Mouse (Mus musculus) heart, postnatal 4 days (tissue): ENCODE measurements around the gene Matn4. TPM values are rescaled to one million over a fixed set of nuclear protein-coding genes. Genes with fewer than 3 reads are reported as not detected.
A peak's percentile ranks its signal among the peaks of the same experiment; 100 is the strongest.
"Not testable (repeated sequence)": the region's sequence is repeated elsewhere in the genome, so short reads cannot be mapped to it uniquely, and the experiment has no call there.

Experiments
- DNase-seq: peaks from one replicate; pipeline ENCODE4 v3.0.0; 2021
- microRNA-seq, 2 experiments: library from miRNA; unstranded; fragments of <30 nt; microRNA quantifications; one replicate each; pipeline ENCODE4 v1.2.0; 2021 to 2022
- total RNA-seq, 2 experiments: library from RNA; stranded (reverse); gene quantifications; 2 replicates each; pipeline ENCODE4 v1.2.3; 2021

The Matn4 gene
- total RNA-seq, 2 experiments from 2014 or later, result 1.8 TPM

DNA sequence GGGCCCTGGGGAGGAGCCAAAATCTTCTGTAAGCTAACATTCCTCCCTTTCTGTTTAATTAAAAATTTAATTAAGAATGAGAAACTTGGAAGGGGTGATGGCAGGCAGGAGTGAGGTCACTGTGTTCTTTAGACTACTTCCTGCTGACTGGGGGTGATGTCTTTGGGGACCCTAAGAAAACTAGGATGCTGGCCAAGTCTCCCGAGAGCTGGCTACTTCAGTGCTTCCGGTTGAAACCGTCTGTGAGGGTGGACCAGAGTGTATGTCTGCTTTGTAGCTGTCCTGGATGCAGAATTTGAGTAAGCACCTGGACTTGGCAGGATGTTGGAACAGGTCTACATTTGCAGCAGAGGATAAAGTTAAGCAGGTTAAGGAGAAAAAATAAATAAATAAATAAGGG, 38.0 kb downstream of the Matn4 start:
- peak; percentile 15 for DNase-seq

DNA sequence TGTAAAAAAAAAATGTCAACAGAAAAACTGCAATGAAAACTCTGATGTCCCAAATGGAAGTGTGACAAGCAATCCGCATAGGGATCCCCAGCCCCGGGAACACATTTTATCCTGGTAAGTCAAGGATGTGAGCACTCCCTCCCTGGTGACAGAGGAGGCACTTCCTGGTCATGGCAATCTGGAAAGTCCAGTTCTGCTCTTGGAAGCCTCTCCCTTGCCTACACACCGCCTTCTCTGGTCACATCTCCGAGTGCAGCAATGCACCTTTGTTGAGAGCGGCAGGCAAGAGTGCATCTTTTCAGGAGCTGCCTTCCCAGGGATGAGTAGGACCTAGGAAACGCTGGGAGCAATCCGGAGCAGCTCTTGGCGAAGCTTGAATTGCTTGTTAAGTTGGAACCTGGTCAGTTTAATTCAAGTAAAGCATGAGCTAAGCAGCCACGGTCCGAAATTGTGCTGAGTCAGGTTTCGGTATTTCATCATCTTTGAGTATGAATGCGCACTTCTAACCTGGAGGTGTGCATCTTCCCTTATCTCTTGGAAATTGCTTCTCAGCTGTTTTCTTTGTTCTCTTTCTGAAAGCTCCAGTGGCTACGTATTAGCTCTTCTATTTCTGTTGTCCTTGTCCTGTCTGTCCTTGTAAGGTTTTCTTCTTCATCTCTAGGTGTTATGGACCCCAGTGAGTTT, 43.8 kb downstream of the Matn4 start:
- no peak for DNase-seq

DNA sequence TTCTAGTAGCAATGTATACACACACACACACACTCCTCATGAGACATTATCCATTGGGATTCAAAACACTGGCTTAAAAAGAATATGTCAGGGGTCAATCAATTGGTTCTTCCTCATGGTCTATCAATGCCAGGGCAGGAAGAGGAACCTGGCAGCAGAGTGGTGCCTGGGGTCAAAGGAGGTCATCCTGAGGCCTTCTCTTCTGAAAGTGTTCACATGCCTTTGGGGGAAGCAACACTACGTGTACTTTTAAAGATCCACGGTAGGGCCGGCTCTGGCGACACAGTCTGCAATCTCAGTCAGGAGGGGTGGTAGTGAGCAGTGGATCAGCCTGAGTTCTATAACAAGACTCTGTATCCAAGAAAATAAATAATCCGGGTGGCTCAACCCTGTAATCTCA, 45.3 kb downstream of the Matn4 start:
- no peak for DNase-seq

DNA sequence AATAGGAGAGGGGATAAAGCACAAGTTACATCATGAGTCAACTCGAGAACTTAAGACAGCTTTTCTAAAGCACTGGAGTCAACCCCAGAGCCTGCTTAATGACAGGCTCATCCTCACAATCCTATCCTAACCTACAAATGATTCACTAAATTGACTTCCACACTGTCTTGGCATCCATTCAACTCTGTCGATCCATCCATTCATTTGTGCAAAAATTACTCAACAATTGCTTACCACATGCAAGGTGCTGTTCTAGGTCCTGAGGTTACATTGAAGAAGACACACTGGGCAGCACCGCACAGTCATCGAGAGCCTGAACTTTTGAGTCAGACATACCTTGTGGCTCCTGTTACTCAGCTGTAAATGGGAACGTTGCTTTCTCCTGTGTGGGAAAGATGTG, 45.9 kb downstream of the Matn4 start:
- no peak for DNase-seq

DNA sequence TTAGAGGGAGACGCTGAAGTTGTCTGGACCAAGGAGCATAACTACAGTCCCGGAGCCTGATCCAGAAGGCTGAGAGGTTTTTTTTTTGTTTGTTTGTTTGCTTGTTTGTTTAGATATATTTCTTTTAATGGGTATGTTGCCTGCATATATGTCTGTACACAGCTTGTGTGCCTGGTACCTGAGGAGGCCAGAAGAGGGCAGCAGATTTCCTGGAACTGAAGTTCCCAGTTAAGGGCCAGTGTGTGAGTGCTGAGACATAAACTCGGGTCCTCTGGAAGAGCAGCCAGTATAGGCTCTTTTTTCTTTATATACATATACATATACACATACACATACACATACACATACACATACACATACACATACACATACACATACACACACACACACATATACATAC, 46.6 kb downstream of the Matn4 start:
- no peak for DNase-seq

DNA sequence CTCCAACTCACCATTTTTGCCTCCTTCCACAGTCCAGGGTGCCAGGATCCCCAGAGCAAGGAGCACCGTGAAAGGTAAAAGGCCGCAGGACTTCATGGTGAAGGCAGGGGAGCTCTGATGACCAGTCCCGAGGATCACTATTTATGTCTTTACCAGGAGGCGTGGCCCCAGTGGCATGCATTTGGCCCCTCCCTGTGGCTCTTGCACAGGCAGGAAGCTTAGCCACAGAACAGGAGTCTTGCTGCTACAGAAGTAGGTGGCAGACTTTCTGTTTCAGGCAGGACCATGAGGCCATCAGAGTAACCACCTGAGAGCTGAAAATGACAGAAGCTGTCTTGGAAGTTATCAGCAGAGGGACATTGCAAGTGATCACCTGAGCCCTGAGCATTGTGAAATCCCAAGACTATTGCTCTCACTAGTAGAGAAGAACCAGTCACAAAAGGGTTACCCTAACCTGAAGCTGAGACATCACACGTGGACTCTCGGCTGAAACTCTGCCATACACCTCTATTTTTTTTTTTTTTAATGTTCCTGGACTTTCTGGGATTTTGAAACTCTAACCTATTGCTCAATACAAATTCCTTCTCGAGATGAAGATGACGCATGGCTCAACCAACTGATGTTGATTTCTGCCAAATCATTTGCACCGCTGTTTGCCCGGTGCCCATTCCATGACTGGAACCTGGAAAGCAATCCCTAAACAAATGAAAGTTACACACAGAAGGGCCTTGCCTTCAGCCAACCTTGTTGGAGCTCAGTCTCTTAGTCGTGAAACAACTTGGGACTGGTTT, 48.6 kb downstream of the Matn4 start:
- no peak for DNase-seq

DNA sequence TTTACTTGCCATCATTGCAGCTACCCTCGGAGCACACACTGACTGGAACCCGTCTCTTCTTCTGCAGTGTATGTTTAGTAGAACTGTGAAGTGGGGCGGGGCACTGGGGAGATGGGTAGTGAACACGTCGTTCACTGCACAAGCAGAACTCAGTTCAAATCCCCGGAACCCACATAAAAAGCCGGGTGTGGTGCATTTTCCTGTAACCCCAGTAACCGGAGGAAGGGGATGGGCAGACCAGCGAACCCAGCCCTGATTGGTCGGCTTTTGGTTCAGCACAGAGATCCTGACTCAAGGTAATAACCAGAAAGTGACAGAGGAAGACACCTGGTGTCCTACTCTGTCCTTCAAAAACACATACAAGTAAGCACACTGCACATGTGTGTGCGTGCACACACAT, 51.6 kb downstream of the Matn4 start:
- DNase-seq, result no peak

DNA sequence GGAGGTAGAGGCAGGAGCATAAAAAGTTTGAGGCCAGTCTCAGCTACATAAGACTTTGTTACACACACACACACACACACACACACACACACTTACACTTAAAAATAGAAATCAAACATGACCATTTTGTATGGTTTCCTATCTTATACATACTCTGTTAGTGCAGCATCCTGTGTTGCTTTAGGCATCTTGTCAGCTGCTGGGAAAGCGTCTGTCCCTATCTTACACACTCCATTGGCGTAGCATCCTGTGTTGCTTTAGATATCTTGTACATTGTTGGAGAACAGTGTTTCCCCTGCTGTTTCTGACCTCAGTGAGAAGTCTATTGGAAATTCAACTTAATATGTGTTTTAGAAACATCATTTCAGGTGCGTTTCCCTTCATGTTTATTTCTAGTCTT, 52.3 kb downstream of the Matn4 start:
- DNase-seq, result no peak

DNA sequence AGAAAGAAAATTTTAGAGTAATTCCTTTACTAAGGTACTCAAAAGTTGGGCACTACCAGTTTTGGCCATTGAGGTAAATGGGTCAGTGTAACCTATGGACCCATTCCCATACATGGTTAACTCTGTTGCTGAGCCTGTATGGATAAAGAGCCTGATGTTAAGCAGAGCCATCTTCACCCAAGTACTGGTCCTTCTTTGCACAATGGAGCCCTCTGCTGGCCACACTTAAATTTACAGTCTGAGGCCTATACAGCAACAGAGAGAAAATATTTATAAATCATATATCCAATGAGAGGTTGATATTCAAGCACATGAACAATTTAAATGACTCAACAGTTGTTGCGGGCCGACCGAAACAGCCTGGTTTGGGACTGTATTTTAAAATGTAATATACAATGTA, 56.0 kb downstream of the Matn4 start:
- DNase-seq, result peak; percentile 62

DNA sequence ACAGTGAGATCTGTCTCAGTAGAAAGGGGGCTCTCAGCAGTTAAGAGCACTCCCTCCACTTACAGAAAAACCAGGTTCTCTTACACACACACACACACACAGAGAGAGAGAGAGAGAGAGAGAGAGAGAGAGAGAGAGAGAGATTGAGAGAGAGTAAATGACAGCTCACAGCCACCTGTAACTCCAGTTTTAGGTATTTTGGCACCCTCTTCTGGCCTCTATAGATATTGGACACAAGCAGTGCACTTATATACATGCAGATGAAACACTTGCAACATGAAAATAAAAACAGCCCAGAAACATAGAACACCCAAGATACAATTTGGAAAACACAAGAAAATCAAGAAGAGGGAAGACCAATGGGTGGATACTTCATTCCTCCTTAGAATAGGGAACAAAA, 57.3 kb downstream of the Matn4 start:
- DNase-seq, result not testable (repeated sequence)

DNA sequence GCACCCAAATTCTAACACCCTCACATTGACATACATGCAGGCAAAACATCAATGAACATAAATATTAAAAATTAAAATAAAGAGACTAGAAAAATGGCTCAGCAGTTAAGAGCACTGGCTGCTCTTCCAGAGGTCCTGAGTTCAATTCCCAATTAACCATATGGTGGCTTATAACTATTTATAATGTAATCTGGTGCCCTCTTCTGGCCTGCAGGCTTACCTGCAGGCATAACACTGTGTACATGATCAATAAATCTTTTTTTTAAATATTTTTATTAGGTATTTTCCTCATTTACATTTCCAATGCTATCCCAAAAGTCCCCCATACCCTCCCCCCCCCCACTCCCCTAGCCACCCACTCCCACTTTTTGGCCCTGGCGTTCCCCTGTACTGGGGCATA, 61.2 kb downstream of the Matn4 start:
- not testable (repeated sequence) for DNase-seq

Small RNAs within 50 kb of the gene (microRNA-seq; reads per million reads assigned to microRNA genes)
- 0 reads per million in 2 experiments for gene Mir7678

Other genes starting within 250 kb of the Matn4 start
- under 1 TPM in 1 of 2 experiments, not detected in 1; 0.19 TPM for gene Kcns1, start 234.0 kb downstream of the Matn4 start, total RNA-seq
- not detected for gene Wfdc5, start 222.4 kb downstream of the Matn4 start, total RNA-seq
- not detected for gene Wfdc12, start 214.6 kb downstream of the Matn4 start, total RNA-seq
- not detected for gene Wfdc15a, start 205.0 kb downstream of the Matn4 start, total RNA-seq
- not detected for gene Wfdc15b, start 183.5 kb downstream of the Matn4 start, total RNA-seq
- not detected for gene Svs2, start 166.7 kb downstream of the Matn4 start, total RNA-seq
- gene Svs3b, start 148.5 kb downstream of the Matn4 start, total RNA-seq, result not detected
- not detected for gene Svs4, start 126.7 kb downstream of the Matn4 start, total RNA-seq
- gene Svs3a, start 115.9 kb downstream of the Matn4 start, total RNA-seq, result not detected
- not detected for gene Svs6, start 88.4 kb downstream of the Matn4 start, total RNA-seq
- not detected for gene Svs5, start 72.4 kb downstream of the Matn4 start, total RNA-seq
- under 1 TPM; 0.41 to 0.83 TPM for gene Slpi, start 16.1 kb downstream of the Matn4 start, total RNA-seq
- gene Rbpjl, start 2.0 kb downstream of the Matn4 start, total RNA-seq, result not detected
- gene Sdc4, start 38.7 kb upstream of the Matn4 start, total RNA-seq, result 10 to 100 TPM; 22.1 to 25.8 TPM
- gene Sys1, start 51.8 kb upstream of the Matn4 start, total RNA-seq, result 10 to 100 TPM; 20.2 to 23.1 TPM
- gene Gm20458, start 55.8 kb upstream of the Matn4 start, total RNA-seq, result 1 to 10 TPM; 2.5 to 4.3 TPM
- not detected for gene Trp53tg5, start 68.6 kb upstream of the Matn4 start, total RNA-seq
- gene Dbndd2, start 80.9 kb upstream of the Matn4 start, total RNA-seq, result 10 to 100 TPM; 19.2 to 21.2 TPM
- gene Pigt, start 92.4 kb upstream of the Matn4 start, total RNA-seq, result 10 to 100 TPM; 61.8 to 64.1 TPM
- under 1 TPM; 0.55 to 0.77 TPM for gene Wfdc2, start 157.3 kb upstream of the Matn4 start, total RNA-seq
- not detected for gene Spint3, start 168.3 kb upstream of the Matn4 start, total RNA-seq
- not detected for gene Wfdc6a, start 180.3 kb upstream of the Matn4 start, total RNA-seq
- not detected for gene Eppin, start 188.4 kb upstream of the Matn4 start, total RNA-seq
- gene Wfdc6b, start 208.4 kb upstream of the Matn4 start, total RNA-seq, result not detected
- not detected for gene Wfdc8, start 208.5 kb upstream of the Matn4 start, total RNA-seq
- not detected for gene Wfdc16, start 233.6 kb upstream of the Matn4 start, total RNA-seq